In genomic region chr7:45058607-45059571, GRCm38 (mm10) we compare ENCODE assay signal across 9 mouse cellular contexts. TPM values are rescaled to one million over a fixed set of nuclear protein-coding genes. Genes with fewer than 3 reads are reported as not detected.
A peak's percentile ranks its signal among the peaks of the same experiment; 100 is the strongest.
DNase-seq lines count a peak whose midpoint lies in the region; ATAC-seq and TF ChIP-seq lines count a peak whose summit lies in the region.
"Had no signal": no experiment of that assay in that cellular context is flagged by ENCODE, and none has a peak within 500 bp of the region (broad histone marks: within the 10 kb centered on the region; RNA-seq: fewer than 3 reads in every experiment).

No protein-coding gene starts in this region.

- H3K36me3 ChIP-seq in hindbrain, postnatal 0 days (ENCODE audit: insufficient read depth, low read length): no peaks in the 10 kb centered on the region

- peaks cover 11% of the 10 kb centered on the region for H3K4me1 ChIP-seq in hindbrain, postnatal 0 days (ENCODE audit: insufficient read depth, low read length)

- DNase-seq in adrenal gland, adult (ENCODE audit: inconsistent age in 2 of 2, low spot score in 1 of 2): peak; percentile 59 to 71
- DNase-seq in adrenal gland, adult 2 months: no peak
- peak; percentile 45 for DNase-seq in right cerebral cortex, postnatal 14 days
- no peak for DNase-seq in right cerebral cortex, postnatal 36 days (ENCODE audit: low spot score in 2 of 2)
- DNase-seq in hindbrain, postnatal 0 days (ENCODE audit: low spot score): peak; percentile 67
- peak; percentile 35 for DNase-seq in retina, postnatal 1 day
- no peak for DNase-seq in layer of hippocampus, postnatal 36 days
- DNase-seq in spleen, adult 12 weeks (ENCODE audit: low spot score): no peak
- DNase-seq: kidney, postnatal 36 days had no signal

- ATAC-seq in hindbrain, postnatal 0 days: peak; percentile 25; the same call in 1 of the 2 replicates

- 74% methylated on average over 10 of the region's 10 CpGs for WGBS in hindbrain, postnatal 0 days

- H3K4me2 ChIP-seq in hindbrain, postnatal 0 days (ENCODE audit: low read depth, low read length): no peak overlapping the region

- no peaks in the 10 kb centered on the region for H3K27me3 ChIP-seq in hindbrain, postnatal 0 days (ENCODE audit: insufficient read depth, low read length)

- no peak overlapping the region for H3K4me3 ChIP-seq in hindbrain, postnatal 0 days (ENCODE audit: low read length)

- no peak for TF ChIP-seq CTCF in hindbrain, postnatal 0 days (IDR thresholded peaks at IDR 0.05; ENCODE audit: low read depth)

- H3K9me3 ChIP-seq in hindbrain, postnatal 0 days (ENCODE audit: low read length): no peaks in the 10 kb centered on the region

- H3K27ac ChIP-seq in hindbrain, postnatal 0 days: peak overlapping the region; percentile 77

- 0 out of 2 replicates have a peak overlapping the region, but pooled peaks have one; percentile 24 for H3K9ac ChIP-seq in hindbrain, postnatal 0 days (replicated peaks; ENCODE audit: low read length)

RNA-seq across cellular contexts. Expression of gene Nosip, which starts 3.3 kb away (rescaled TPM):
- 10 to 100 TPM; 40.2 to 58.1 TPM for total RNA-seq in adrenal gland, adult 2 months (2021)
- 89.9 and 97.9 TPM in 2 replicates for polyA plus RNA-seq in adrenal gland, adult 2 months (2012; rRNA removed)
- 72.9 and 83.1 TPM in 2 replicates for total RNA-seq in hindbrain, postnatal 0 days (2014; rRNA removed)
- polyA plus RNA-seq in hindbrain, postnatal 0 days (2015; fragmentation: Nextera tagmentation; extraction: Ambion mirVana): 64.5 and 67.4 TPM in 2 replicates
- total RNA-seq in layer of hippocampus, postnatal 36 days (2021): 10 to 100 TPM; 51.0 to 51.3 TPM

RNA-seq across cellular contexts. Expression of gene Prrg2, which starts 3.6 kb away (rescaled TPM):
- total RNA-seq in adrenal gland, adult 2 months (2021): 10 to 100 TPM; 20.9 to 21.9 TPM
- 70.3 and 85.2 TPM in 2 replicates for polyA plus RNA-seq in adrenal gland, adult 2 months (2012; rRNA removed)
- total RNA-seq in hindbrain, postnatal 0 days (2014; rRNA removed): 10.5 and 12.4 TPM in 2 replicates
- 15.3 and 17.2 TPM in 2 replicates for polyA plus RNA-seq in hindbrain, postnatal 0 days (2015; fragmentation: Nextera tagmentation; extraction: Ambion mirVana)
- total RNA-seq in layer of hippocampus, postnatal 36 days (2021): 1 to 10 TPM; 5.5 to 6.1 TPM

RNA-seq across cellular contexts. Expression of gene Prr12, which starts 6.2 kb away (rescaled TPM):
- 10 to 100 TPM; 40.2 to 49.7 TPM for total RNA-seq in adrenal gland, adult 2 months (2021)
- 17.7 and 21.3 TPM in 2 replicates for polyA plus RNA-seq in adrenal gland, adult 2 months (2012; rRNA removed)
- total RNA-seq in hindbrain, postnatal 0 days (2014; rRNA removed): 14.0 and 18.1 TPM in 2 replicates
- polyA plus RNA-seq in hindbrain, postnatal 0 days (2015; fragmentation: Nextera tagmentation; extraction: Ambion mirVana): 7.5 and 9.2 TPM in 2 replicates
- total RNA-seq in layer of hippocampus, postnatal 36 days (2021): 10 to 100 TPM; 74.3 to 75.3 TPM

RNA-seq across cellular contexts. Expression of gene Rcn3, which starts 33.1 kb away (rescaled TPM):
- total RNA-seq in adrenal gland, adult 2 months (2021): 10 to 100 TPM; 26.5 to 50.3 TPM
- 93.3 and 104 TPM in 2 replicates for polyA plus RNA-seq in adrenal gland, adult 2 months (2012; rRNA removed)
- total RNA-seq in hindbrain, postnatal 0 days (2014; rRNA removed): 42.9 and 45.1 TPM in 2 replicates
- polyA plus RNA-seq in hindbrain, postnatal 0 days (2015; fragmentation: Nextera tagmentation; extraction: Ambion mirVana): 39.3 and 42.0 TPM in 2 replicates
- total RNA-seq in layer of hippocampus, postnatal 36 days (2021): 1 to 10 TPM; 6.2 to 6.9 TPM

RNA-seq across cellular contexts. Expression of gene Rras, which starts 41.1 kb away (rescaled TPM):
- 100 to 1,000 TPM in 1 of 2 experiments, 10 to 100 TPM in 1; 93.7 to 118 TPM for total RNA-seq in adrenal gland, adult 2 months (2021)
- polyA plus RNA-seq in adrenal gland, adult 2 months (2012; rRNA removed): 161 and 176 TPM in 2 replicates
- 8.4 and 18.6 TPM in 2 replicates for total RNA-seq in hindbrain, postnatal 0 days (2014; rRNA removed)
- polyA plus RNA-seq in hindbrain, postnatal 0 days (2015; fragmentation: Nextera tagmentation; extraction: Ambion mirVana): 15.8 and 16.9 TPM in 2 replicates
- 1 to 10 TPM; 9.7 TPM for total RNA-seq in layer of hippocampus, postnatal 36 days (2021)

Comparison
In these comparisons a context has a peak if more than half of its experiments do, and no peak if none do; other contexts are left out.
1. DNase-seq: peak in adrenal gland, adult (2 of 2), right cerebral cortex, postnatal 14 days (single experiment), hindbrain, postnatal 0 days (single experiment) and retina, postnatal 1 day (single experiment); none in adrenal gland, adult 2 months (single experiment), right cerebral cortex, postnatal 36 days (0 of 2), layer of hippocampus, postnatal 36 days (0 of 2) and spleen, adult 12 weeks (single experiment).